Mouse (Mus musculus): ENCODE measurements around the gene Jarid2.
A peak's percentile ranks its signal among the peaks of the same experiment; 100 is the strongest.

Gene Jarid2

GRCm38 (mm10) chr13:44728145-44728880 is 961 bp upstream of the Jarid2 start:
- no peak for DNase-seq (ENCODE audit: low spot score in 2 of 2)

- peak; percentile 99 to 100 for DNase-seq (ENCODE audit: low spot score in 2 of 2)
Observed at GRCm38 (mm10) chr13:44730146-44730864, 1.0 kb downstream of the Jarid2 start.

- DNase-seq (ENCODE audit: low spot score in 2 of 2): peak; percentile 86 to 91
Observed at GRCm38 (mm10) chr13:44730939-44731551, 1.8 kb downstream of the Jarid2 start.

GRCm38 (mm10) chr13:44731727-44732441 is 2.6 kb downstream of the Jarid2 start:
- DNase-seq (ENCODE audit: low spot score in 2 of 2): peak; percentile 12 to 34

- DNase-seq (ENCODE audit: low spot score in 2 of 2): no peak
Observed at GRCm38 (mm10) chr13:44732442-44732974, 3.2 kb downstream of the Jarid2 start.

- DNase-seq (ENCODE audit: low spot score in 2 of 2): no peak
Observed at GRCm38 (mm10) chr13:44733036-44733372, 3.7 kb downstream of the Jarid2 start.

GRCm38 (mm10) chr13:44733373-44734111 is 4.3 kb downstream of the Jarid2 start:
- DNase-seq (ENCODE audit: low spot score in 2 of 2): peak; percentile 60 to 75

GRCm38 (mm10) chr13:44734441-44734840 is 5.2 kb downstream of the Jarid2 start:
- DNase-seq (ENCODE audit: low spot score in 2 of 2): peak in 1 of 2 experiments; percentile 15

- no peak for DNase-seq (ENCODE audit: low spot score in 2 of 2)
Observed at GRCm38 (mm10) chr13:44735088-44735690, 5.9 kb downstream of the Jarid2 start.

GRCm38 (mm10) chr13:44737297-44737696 is 8.0 kb downstream of the Jarid2 start:
- no peak for DNase-seq (ENCODE audit: low spot score in 2 of 2)

GRCm38 (mm10) chr13:44751780-44752179 is 22.5 kb downstream of the Jarid2 start:
- DNase-seq (ENCODE audit: low spot score in 2 of 2): peak in 1 of 2 experiments; percentile 14

GRCm38 (mm10) chr13:44753206-44753605 is 23.9 kb downstream of the Jarid2 start:
- DNase-seq (ENCODE audit: low spot score in 2 of 2): no peak

GRCm38 (mm10) chr13:44755434-44755833 is 26.2 kb downstream of the Jarid2 start:
- DNase-seq (ENCODE audit: low spot score in 2 of 2): no peak

GRCm38 (mm10) chr13:44758750-44759149 is 29.5 kb downstream of the Jarid2 start:
- peak in 1 of 2 experiments; percentile 17 for DNase-seq (ENCODE audit: low spot score in 2 of 2)

- no peak for DNase-seq (ENCODE audit: low spot score in 2 of 2)
Observed at GRCm38 (mm10) chr13:44760761-44761160, 31.5 kb downstream of the Jarid2 start.

- no peak for DNase-seq (ENCODE audit: low spot score in 2 of 2)
Observed at GRCm38 (mm10) chr13:44763068-44763467, 33.8 kb downstream of the Jarid2 start.

- no peak for DNase-seq (ENCODE audit: low spot score in 2 of 2)
Observed at GRCm38 (mm10) chr13:44767751-44768150, 38.5 kb downstream of the Jarid2 start.

GRCm38 (mm10) chr13:44770808-44771605 is 41.7 kb downstream of the Jarid2 start:
- no peak for DNase-seq (ENCODE audit: low spot score in 2 of 2)

- DNase-seq (ENCODE audit: low spot score in 2 of 2): no peak
Observed at GRCm38 (mm10) chr13:44772816-44773215, 43.5 kb downstream of the Jarid2 start.

- no peak for DNase-seq (ENCODE audit: low spot score in 2 of 2)
Observed at GRCm38 (mm10) chr13:44774351-44774750, 45.1 kb downstream of the Jarid2 start.

All from right cerebral cortex, adult 2 months (tissue).